Mouse (Mus musculus) limb, embryonic 14.5 days (tissue): ENCODE results near the gene 2510009E07Rik. TPM values are rescaled to one million over a fixed set of nuclear protein-coding genes. Genes with fewer than 3 reads are reported as not detected.
A peak's percentile ranks its signal among the peaks of the same experiment; 100 is the strongest.

ENCODE experiments used
- ATAC-seq: fragments of 200-750 bp; cut with Nextera tagmentation; 2 replicates; pipeline ENCODE4 v1.8.0; 2017; ENCODE audit warnings: low read depth, moderate number of reproducible peaks, moderate TSS enrichment; ENCODE audit not compliant: low FRiP score
- DNase-seq: peaks from one replicate; pipeline ENCODE4 v3.0.0-alpha.2; 2015; ENCODE audit warnings: low spot score
- H3K27ac ChIP-seq: fragments of 300-500 bp; sonication (generic); replicated peaks from 2 replicates; pipeline ENCODE4 v1.5.1; 2014; ENCODE audit warnings: low read depth, mild to moderate bottlenecking, low read length, moderate library complexity, mixed read lengths
- H3K27me3 ChIP-seq: fragments of 300-500 bp; sonication (generic); 2 replicates; pipeline ENCODE4 v1.6.1; 2014; ENCODE audit warnings: low read length, mixed read lengths; ENCODE audit not compliant: control insufficient read depth, insufficient read depth
- H3K36me3 ChIP-seq: fragments of 300-500 bp; sonication (generic); 2 replicates; pipeline ENCODE4 v1.6.1; 2014; ENCODE audit warnings: mild to moderate bottlenecking, low read length, moderate library complexity, mixed read lengths; ENCODE audit not compliant: control insufficient read depth, insufficient read depth
- H3K4me1 ChIP-seq: fragments of 300-500 bp; sonication (generic); 2 replicates; pipeline ENCODE4 v1.6.1; 2014; ENCODE audit warnings: antibody characterized with exemption, low read length, mixed read lengths; ENCODE audit not compliant: control insufficient read depth, insufficient read depth
- H3K4me2 ChIP-seq: fragments of 300-500 bp; sonication (generic); replicated peaks from 2 replicates; pipeline ENCODE4 v1.6.1; 2014; ENCODE audit warnings: low read depth, mild to moderate bottlenecking, low read length, moderate library complexity; ENCODE audit not compliant: severe bottlenecking
- H3K4me3 ChIP-seq: fragments of 300-500 bp; sonication (generic); replicated peaks from 2 replicates; pipeline ENCODE4 v1.5.1; 2014; ENCODE audit warnings: low read length
- H3K9ac ChIP-seq: fragments of 300-500 bp; sonication (generic); 2 replicates; pipeline ENCODE4 v1.6.1; 2014; ENCODE audit warnings: mild to moderate bottlenecking, low read depth, low read length, moderate library complexity; ENCODE audit not compliant: severe bottlenecking
- H3K9me3 ChIP-seq: fragments of 300-500 bp; sonication (generic); 2 replicates; pipeline ENCODE4 v1.6.1; 2016; ENCODE audit warnings: low read length; ENCODE audit not compliant: control insufficient read depth
- POLR2A ChIP-seq: fragments of 200-500 bp; IDR thresholded peaks from 2 replicates; pipeline ENCODE4 v1.8.0; 2012; ENCODE audit warnings: inconsistent platforms, mild to moderate bottlenecking, moderate library complexity, borderline replicate concordance; ENCODE audit not compliant: insufficient read depth, insufficient read length; ENCODE audit errors: extremely low read depth
- WGBS: fragments of 180-500 bp; shearing (Covaris S2); extraction: QIAGEN DNeasy Blood & Tissue Kit; methylation state at CpG from one replicate; pipeline ENCODE4 v1.1.7; 2014; 5-methylcytosine and 5-hydroxymethylcytosine counted together
- polyA plus RNA-seq, 2 experiments: library from polyadenylated mRNA; depleted of rRNA in 1 of 2; stranded (reverse) in 1 of 2; unstranded in 1 of 2; fragments of >200 nt; fragmentation: Nextera tagmentation in 1 of 2; extraction: Ambion mirVana in 1 of 2; gene quantifications; 2 replicates each; pipeline versions ENCODE4 v1.2.1 to v1.2.3; 2012 to 2014

The 2510009E07Rik gene
- polyA plus RNA-seq, 2 experiments = 23.6 to 26.3 TPM

DNA sequence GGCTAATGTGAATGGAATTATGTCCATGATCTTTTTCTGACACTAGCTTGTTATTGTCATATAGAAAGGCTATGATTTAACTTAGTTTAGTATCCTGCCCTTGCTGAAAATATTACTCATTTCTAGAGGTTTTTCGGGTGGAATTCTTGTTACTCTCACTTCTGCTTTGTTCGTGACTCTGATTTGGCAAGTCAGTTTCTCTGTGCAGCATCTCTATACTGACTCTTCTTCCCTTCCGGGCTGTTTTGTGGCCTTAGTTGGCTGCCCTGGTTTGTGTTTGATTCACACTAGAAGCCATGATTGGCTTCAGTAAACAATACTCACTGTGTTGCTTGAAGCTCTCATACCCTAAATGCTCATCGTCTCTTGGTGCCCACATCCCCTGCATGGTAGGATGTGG, 63.9 kb downstream of the 2510009E07Rik start:
- Histone ChIP-seq H3K4me1 (peaks cover 9% of the 10 kb centered on the region), H3K9ac (no peak overlapping the region), H3K4me2 (no peak overlapping the region), H3K27me3 (no peaks in the 10 kb centered on the region), H3K27ac (no peak overlapping the region), H3K36me3 (no peaks in the 10 kb centered on the region), H3K4me3 (no peak overlapping the region), H3K9me3 (no peaks in the 10 kb centered on the region)
- WGBS = 93% methylated on average over 4 of the region's 4 CpGs
- ATAC-seq (no peak), DNase-seq (no peak)
- no peak for TF ChIP-seq POLR2A

DNA sequence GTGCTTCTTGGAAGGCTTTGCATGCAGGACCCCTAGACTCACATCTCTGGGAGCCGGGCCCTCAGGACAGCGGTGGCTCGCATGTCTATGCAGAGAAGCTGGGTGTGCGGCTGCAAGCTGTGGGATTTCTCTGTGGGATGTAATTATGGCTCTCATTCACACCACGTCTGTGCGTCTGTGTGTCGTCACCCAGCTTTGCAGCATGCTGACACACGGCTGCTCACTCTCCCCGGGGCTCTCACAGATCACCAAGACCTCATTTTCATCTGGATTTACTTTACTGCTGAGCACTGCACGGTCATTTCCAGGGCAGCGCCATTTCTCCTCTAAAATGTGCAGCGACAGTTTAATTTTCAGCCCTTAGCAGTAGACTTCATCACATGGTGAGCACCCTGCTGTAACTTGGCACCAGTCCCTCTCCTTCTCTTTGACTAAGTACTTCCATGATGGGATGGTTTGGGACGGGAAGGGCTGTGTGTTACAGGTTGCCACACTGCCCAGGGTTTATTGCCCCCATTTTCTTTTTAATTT, 66.3 kb downstream of the 2510009E07Rik start:
- 26% methylated on average over 13 of the region's 13 CpGs for WGBS
- TF ChIP-seq POLR2A = no peak
- H3K27ac ChIP-seq = no peak overlapping the region
- no peaks in the 10 kb centered on the region for H3K9me3 ChIP-seq
- H3K36me3 ChIP-seq = no peaks in the 10 kb centered on the region
- DNase-seq (peak; percentile 13), ATAC-seq (peak; percentile 73)
- H3K4me2 ChIP-seq = 0 out of 2 replicates have a peak overlapping the region, but pooled peaks have one; percentile 1
- peaks cover 9% of the 10 kb centered on the region for H3K4me1 ChIP-seq
- no peaks in the 10 kb centered on the region for H3K27me3 ChIP-seq
- H3K4me3 ChIP-seq = no peak overlapping the region
- no peak overlapping the region for H3K9ac ChIP-seq

DNA sequence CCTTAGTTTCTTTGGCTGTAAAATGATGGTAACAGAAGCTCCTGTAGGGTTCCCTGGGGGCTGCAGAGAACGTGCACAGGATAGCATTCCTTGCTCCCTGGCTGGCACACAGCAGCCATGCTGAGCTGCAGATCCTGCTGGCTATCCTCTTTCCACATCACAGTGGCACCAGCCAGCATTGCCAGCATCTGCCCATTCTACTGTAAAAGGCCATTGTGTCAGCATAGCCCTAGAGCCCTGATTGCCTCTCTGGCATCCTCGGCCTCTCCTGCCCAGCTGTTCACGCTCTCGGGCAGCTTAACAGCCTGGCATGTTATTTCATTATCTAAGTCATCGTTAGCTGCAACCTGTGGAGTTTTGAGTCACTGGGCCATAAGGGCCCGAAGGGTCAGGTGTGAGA, 67.2 kb downstream of the 2510009E07Rik start:
- no peak for ATAC-seq
- Histone ChIP-seq H3K36me3 (no peaks in the 10 kb centered on the region), H3K4me1 (peaks cover 9% of the 10 kb centered on the region), H3K27me3 (no peaks in the 10 kb centered on the region), H3K27ac (no peak overlapping the region), H3K9me3 (no peaks in the 10 kb centered on the region), H3K4me2 (no peak overlapping the region), H3K4me3 (no peak overlapping the region), H3K9ac (no peak overlapping the region)
- WGBS = 48% methylated on average over 6 of the region's 6 CpGs
- DNase-seq = no peak
- TF ChIP-seq POLR2A = no peak

DNA sequence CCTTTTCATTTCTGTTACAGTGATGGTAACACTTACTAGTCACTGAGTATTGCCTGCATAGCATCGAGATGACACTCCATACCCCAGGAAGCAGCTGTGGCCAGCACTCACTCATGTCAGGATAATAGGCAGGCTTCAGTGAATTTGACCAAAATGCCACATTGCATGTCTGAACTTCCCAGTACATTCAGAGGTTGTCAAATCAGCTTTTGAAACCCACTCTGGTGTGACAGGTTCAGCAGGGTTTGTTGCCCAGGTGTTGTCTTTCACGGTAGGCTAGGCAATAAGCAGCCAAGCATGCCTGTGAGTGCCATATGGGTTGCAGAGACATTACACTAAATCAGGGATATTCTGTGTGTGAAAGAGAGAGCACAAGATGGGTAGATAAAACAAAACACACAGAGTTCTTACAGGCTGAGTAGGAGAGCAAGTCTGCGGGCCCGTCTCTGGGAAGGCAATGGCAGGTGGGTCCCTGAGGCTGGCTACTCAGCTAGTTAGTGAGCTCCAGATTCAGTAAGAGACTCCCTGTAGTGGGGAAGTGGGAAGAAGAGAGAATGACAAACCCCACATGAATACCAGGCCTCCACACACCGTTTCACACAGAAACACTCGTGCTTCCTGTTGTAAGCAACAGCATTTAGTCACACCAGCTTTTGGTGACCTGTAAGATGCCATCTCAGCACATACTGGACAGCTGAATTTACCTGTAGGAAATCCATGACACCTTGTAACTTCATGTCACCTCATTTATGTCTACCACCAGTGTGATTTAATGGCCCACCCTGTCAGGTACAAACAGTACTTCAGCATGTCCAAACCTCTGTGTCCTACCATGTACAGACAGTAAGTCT, 68.5 kb downstream of the 2510009E07Rik start:
- peaks cover 9% of the 10 kb centered on the region for H3K4me1 ChIP-seq
- DNase-seq (no peak), ATAC-seq (no peak)
- H3K27me3 ChIP-seq = no peaks in the 10 kb centered on the region
- TF ChIP-seq POLR2A = no peak
- H3K36me3 ChIP-seq = no peaks in the 10 kb centered on the region
- 62% methylated on average over 6 of the region's 6 CpGs for WGBS
- no peak overlapping the region for H3K4me3 ChIP-seq
- H3K4me2 ChIP-seq = no peak overlapping the region
- no peak overlapping the region for H3K27ac ChIP-seq
- H3K9me3 ChIP-seq = no peaks in the 10 kb centered on the region
- no peak overlapping the region for H3K9ac ChIP-seq

DNA sequence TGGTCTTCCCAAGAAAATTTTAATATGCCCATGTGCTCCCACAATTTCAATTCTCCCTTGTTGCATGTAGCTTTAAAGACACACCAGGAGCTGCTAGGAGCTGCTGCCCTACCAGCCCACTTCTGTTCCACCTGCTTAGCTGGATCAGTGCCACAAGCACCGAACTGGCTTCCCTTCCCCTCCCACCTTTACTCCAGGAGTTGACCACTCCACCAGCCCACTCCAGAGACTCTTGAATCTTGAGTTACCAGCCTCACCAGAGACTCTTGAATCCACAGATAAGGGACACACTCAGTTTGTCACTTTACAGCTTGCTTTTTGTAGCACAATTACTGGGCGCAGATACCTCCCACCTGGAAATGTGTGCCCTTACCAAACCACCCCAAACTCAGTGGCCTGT, 73.8 kb downstream of the 2510009E07Rik start:
- Histone ChIP-seq H3K4me3 (no peak overlapping the region), H3K4me2 (no peak overlapping the region), H3K4me1 (no peaks in the 10 kb centered on the region), H3K9ac (no peak overlapping the region), H3K27me3 (no peaks in the 10 kb centered on the region), H3K27ac (no peak overlapping the region), H3K36me3 (no peaks in the 10 kb centered on the region), H3K9me3 (no peaks in the 10 kb centered on the region)
- TF ChIP-seq POLR2A = no peak
- ATAC-seq (no peak), DNase-seq (no peak)
- 66% methylated on average over 2 of the region's 2 CpGs for WGBS
